Mouse (Mus musculus) lung, adult 2 months (tissue): ENCODE measurements at regions not wholly inside any gene's neighbourhood (a gene's known extent, or its start where the extent isn't known, plus 50 kb on each side); places are given as distances from the start of the nearest gene placed in this dataset.

Experiments
- CTCF ChIP-seq: fragments of 200-500 bp; IDR thresholded peaks from 2 replicates; pipeline ENCODE4 v1.5.1; 2011; ENCODE audit warnings: mild to moderate bottlenecking, low read length, control low read depth; ENCODE audit not compliant: insufficient read depth
- POLR2A ChIP-seq: fragments of 200-500 bp; IDR thresholded peaks from 2 replicates; pipeline ENCODE4 v1.6.1; 2011; ENCODE audit warnings: low read depth, mild to moderate bottlenecking, control low read depth, low read length, borderline replicate concordance; ENCODE audit errors: extremely low read depth

DNA sequence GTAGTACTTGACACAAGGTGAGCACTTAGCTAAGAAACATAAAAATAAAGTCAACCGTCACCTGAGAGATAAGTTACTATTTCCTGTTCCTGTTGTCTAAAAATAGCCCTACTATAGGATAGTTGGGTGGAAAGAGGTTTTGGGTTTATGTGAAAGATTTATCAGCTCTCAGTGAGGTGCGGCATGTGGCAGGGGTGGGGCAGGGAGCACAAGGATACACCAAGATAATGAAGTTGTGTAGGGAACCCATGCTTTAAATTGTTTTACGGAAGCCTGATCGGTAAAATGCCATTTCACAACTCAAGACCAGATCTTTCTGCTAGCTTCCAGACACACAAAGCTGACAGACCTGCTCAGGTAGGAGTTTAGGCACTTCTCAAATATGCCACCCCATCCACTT is 141.0 kb upstream of the Bcl6 start:
- TF ChIP-seq CTCF: no peak
- TF ChIP-seq POLR2A: no peak
